Mouse (Mus musculus): ENCODE results near the gene Srrd. TPM values are rescaled to one million over a fixed set of nuclear protein-coding genes. Genes with fewer than 3 reads are reported as not detected.

Gene Srrd
- total and polyA plus RNA-seq, 2 experiments from 2014 or later = 52.2 to 67.9 TPM

GRCm38 (mm10) chr5:112289819-112290535, 52.9 kb downstream of the Srrd start:
- Histone ChIP-seq H3K27me3 (ENCODE audit: insufficient read depth, low read length) (no peaks in the 10 kb centered on the region), H3K9ac (no peak overlapping the region), H3K4me3 (ENCODE audit: low read depth, low read length) (no peak overlapping the region), H3K9me3 (ENCODE audit: low read length) (no peaks in the 10 kb centered on the region), H3K4me1 (ENCODE audit: insufficient read depth) (no peaks in the 10 kb centered on the region), H3K27ac (ENCODE audit: low read depth, low read length) (no peak overlapping the region), H3K4me2 (ENCODE audit: low read depth) (no peak overlapping the region), H3K36me3 (ENCODE audit: insufficient read depth) (no peaks in the 10 kb centered on the region)
- no peak for TF ChIP-seq CTCF (IDR thresholded peaks at IDR 0.05; ENCODE audit: low read depth)
- ATAC-seq = no peak
- no peak for DNase-seq
- 82% methylated on average over 16 of the region's 16 CpGs for WGBS

GRCm38 (mm10) chr5:112289236-112289635, 53.6 kb downstream of the Srrd start:
- WGBS = 47% methylated on average over 8 of the region's 8 CpGs
- ATAC-seq (no peak), DNase-seq (no peak)
- no peak overlapping the region for H3K4me2 ChIP-seq (ENCODE audit: low read depth)
- no peak overlapping the region for H3K9ac ChIP-seq
- no peaks in the 10 kb centered on the region for H3K36me3 ChIP-seq (ENCODE audit: insufficient read depth)
- no peak for TF ChIP-seq CTCF (IDR thresholded peaks at IDR 0.05; ENCODE audit: low read depth)
- H3K4me3 ChIP-seq (ENCODE audit: low read depth, low read length) = no peak overlapping the region
- no peaks in the 10 kb centered on the region for H3K9me3 ChIP-seq (ENCODE audit: low read length)
- H3K27ac ChIP-seq (ENCODE audit: low read depth, low read length) = no peak overlapping the region
- H3K27me3 ChIP-seq (ENCODE audit: insufficient read depth, low read length) = no peaks in the 10 kb centered on the region
- H3K4me1 ChIP-seq (ENCODE audit: insufficient read depth) = no peaks in the 10 kb centered on the region

GRCm38 (mm10) chr5:112288193-112289141, 54.4 kb downstream of the Srrd start:
- no peak overlapping the region for H3K9ac ChIP-seq
- H3K4me2 ChIP-seq (ENCODE audit: low read depth) = no peak overlapping the region
- H3K27ac ChIP-seq (ENCODE audit: low read depth, low read length) = no peak overlapping the region
- H3K36me3 ChIP-seq (ENCODE audit: insufficient read depth) = no peaks in the 10 kb centered on the region
- no peaks in the 10 kb centered on the region for H3K4me1 ChIP-seq (ENCODE audit: insufficient read depth)
- ATAC-seq (no peak), DNase-seq (no peak)
- no peak for TF ChIP-seq CTCF (IDR thresholded peaks at IDR 0.05; ENCODE audit: low read depth)
- no peak overlapping the region for H3K4me3 ChIP-seq (ENCODE audit: low read depth, low read length)
- 81% methylated on average over 9 of the region's 9 CpGs for WGBS
- H3K9me3 ChIP-seq (ENCODE audit: low read length) = no peaks in the 10 kb centered on the region
- no peaks in the 10 kb centered on the region for H3K27me3 ChIP-seq (ENCODE audit: insufficient read depth, low read length)

GRCm38 (mm10) chr5:112287652-112288051, 55.2 kb downstream of the Srrd start:
- H3K9me3 ChIP-seq (ENCODE audit: low read length) = no peaks in the 10 kb centered on the region
- no peaks in the 10 kb centered on the region for H3K4me1 ChIP-seq (ENCODE audit: insufficient read depth)
- DNase-seq = no peak
- no peak overlapping the region for H3K27ac ChIP-seq (ENCODE audit: low read depth, low read length)
- H3K36me3 ChIP-seq (ENCODE audit: insufficient read depth) = no peaks in the 10 kb centered on the region
- H3K27me3 ChIP-seq (ENCODE audit: insufficient read depth, low read length) = no peaks in the 10 kb centered on the region
- H3K4me3 ChIP-seq (ENCODE audit: low read depth, low read length) = no peak overlapping the region
- no peak for TF ChIP-seq CTCF (IDR thresholded peaks at IDR 0.05; ENCODE audit: low read depth)
- no peak overlapping the region for H3K9ac ChIP-seq
- H3K4me2 ChIP-seq (ENCODE audit: low read depth) = no peak overlapping the region
- WGBS = 83% methylated on average over 2 of the region's 2 CpGs
- ATAC-seq = no peak

Other genes starting within 250 kb of the Srrd start
- 2.5 TPM in 1 of 2 replicates, not detected in the other for gene Cryba4, start 90.5 kb downstream of the Srrd start, total RNA-seq (2014; rRNA removed)
- gene Cryba4, start 90.5 kb downstream of the Srrd start, polyA plus RNA-seq (2015; fragmentation: Nextera tagmentation; extraction: Ambion mirVana) = 2.4 and 2.6 TPM in 2 replicates
- 5.0 and 6.3 TPM in 2 replicates for gene Crybb1, start 87.2 kb downstream of the Srrd start, total RNA-seq (2014; rRNA removed)
- gene Crybb1, start 87.2 kb downstream of the Srrd start, polyA plus RNA-seq (2015; fragmentation: Nextera tagmentation; extraction: Ambion mirVana) = 10.4 and 10.8 TPM in 2 replicates
- 43.4 and 45.0 TPM in 2 replicates for gene Tpst2, start 66.3 kb downstream of the Srrd start, total RNA-seq (2014; rRNA removed)
- 37.9 and 39.0 TPM in 2 replicates for gene Tpst2, start 66.3 kb downstream of the Srrd start, polyA plus RNA-seq (2015; fragmentation: Nextera tagmentation; extraction: Ambion mirVana)
- 15.6 and 20.8 TPM in 2 replicates for gene Tfip11, start 16.7 kb downstream of the Srrd start, total RNA-seq (2014; rRNA removed)
- 20.5 and 26.9 TPM in 2 replicates for gene Tfip11, start 16.7 kb downstream of the Srrd start, polyA plus RNA-seq (2015; fragmentation: Nextera tagmentation; extraction: Ambion mirVana)
- gene Hps4, start within 50 bp of the Srrd start, total RNA-seq (2014; rRNA removed) = 24.6 and 25.4 TPM in 2 replicates
- gene Hps4, start within 50 bp of the Srrd start, polyA plus RNA-seq (2015; fragmentation: Nextera tagmentation; extraction: Ambion mirVana) = 23.7 and 26.5 TPM in 2 replicates
- not detected in 2 replicates for gene Gm6583, start 13.0 kb upstream of the Srrd start, total RNA-seq (2014; rRNA removed)
- not detected in 2 replicates for gene Gm6583, start 13.0 kb upstream of the Srrd start, polyA plus RNA-seq (2015; fragmentation: Nextera tagmentation; extraction: Ambion mirVana)
- 132 and 138 TPM in 2 replicates for gene Asphd2, start 51.8 kb upstream of the Srrd start, total RNA-seq (2014; rRNA removed)
- gene Asphd2, start 51.8 kb upstream of the Srrd start, polyA plus RNA-seq (2015; fragmentation: Nextera tagmentation; extraction: Ambion mirVana) = 128 and 132 TPM in 2 replicates
- not detected in 2 replicates for gene Gm6588, start 106.4 kb upstream of the Srrd start, total RNA-seq (2014; rRNA removed)
- gene Gm6588, start 106.4 kb upstream of the Srrd start, polyA plus RNA-seq (2015; fragmentation: Nextera tagmentation; extraction: Ambion mirVana) = 0.11 TPM in 1 of 2 replicates, not detected in the other
- 46.3 and 73.8 TPM in 2 replicates for gene Sez6l, start 234.1 kb upstream of the Srrd start, total RNA-seq (2014; rRNA removed)
- gene Sez6l, start 234.1 kb upstream of the Srrd start, polyA plus RNA-seq (2015; fragmentation: Nextera tagmentation; extraction: Ambion mirVana) = 28.3 and 48.4 TPM in 2 replicates